ENCODE assay signal across 19 mouse cellular contexts in genomic region chr7:45056972-45057348, GRCm38 (mm10). TPM values are rescaled to one million over a fixed set of nuclear protein-coding genes. Genes with fewer than 3 reads are reported as not detected.
DNase-seq lines count a peak whose midpoint lies in the region; ATAC-seq and TF ChIP-seq lines count a peak whose summit lies in the region.
"Had no signal": no experiment of that assay in that cellular context is flagged by ENCODE, and none has a peak within 500 bp of the region (broad histone marks: within the 10 kb centered on the region; RNA-seq: fewer than 3 reads in every experiment).

No protein-coding gene starts in this region.

- peak overlapping the region; percentile 11; the same call in 1 of the 2 replicates for H3K9ac ChIP-seq in heart, embryonic 13.5 days
- H3K9ac ChIP-seq in limb, embryonic 13.5 days: 0 out of 2 replicates have a peak overlapping the region, but pooled peaks have one; percentile 26
- H3K9ac ChIP-seq: embryonic facial prominence, embryonic 13.5 days; hindbrain, embryonic 15.5 days had no signal

- intact Hi-C loops in heart, postnatal 25 days (cut with DNase I): no loop called here

- no peak for ATAC-seq in heart, embryonic 13.5 days (ENCODE audit: extremely low read depth, insufficient number of reproducible peaks, low FRiP score, low TSS enrichment)
- ATAC-seq in limb, embryonic 13.5 days (ENCODE audit: low FRiP score, low read depth): no peak
- ATAC-seq: activated CD4-positive, CD25-positive, alpha-beta regulatory T cell, adult 4 months; forebrain, embryonic 14.5 days; intestine, embryonic 16.5 days; Patski had no signal

- no peaks in the 10 kb centered on the region for H3K9me3 ChIP-seq in heart, embryonic 13.5 days
- no peaks in the 10 kb centered on the region for H3K9me3 ChIP-seq in limb, embryonic 13.5 days
- H3K9me3 ChIP-seq in limb, embryonic 10.5 days (replicated peaks): no peaks in the 10 kb centered on the region
- H3K9me3 ChIP-seq: embryonic facial prominence, embryonic 13.5 days; hindbrain, embryonic 15.5 days had no signal

- TF ChIP-seq CTCF in testis, adult 2 months (IDR thresholded peaks at IDR 0.05; ENCODE audit: control insufficient read depth, insufficient read depth, insufficient replicate concordance, low read depth, low read length): no peak

- DNase-seq in adrenal gland, adult 2 months: peak; percentile 38
- no peak for DNase-seq in adrenal gland, postnatal 25 days
- no peak for DNase-seq in heart, postnatal 25 days (ENCODE audit: low spot score)
- no peak for DNase-seq in limb, embryonic 10.5 days (ENCODE audit: low spot score)
- no peak for DNase-seq in testis, postnatal 10 days (ENCODE audit: low spot score)
- DNase-seq: adrenal gland, adult 8-10 months; cerebellum, postnatal 25 days; gastrocnemius, postnatal 36 days; heart, adult 18-20 months; kidney, adult 2 months had no signal

- H3K4me3 ChIP-seq in heart, embryonic 13.5 days: no peak overlapping the region
- H3K4me3 ChIP-seq in limb, embryonic 13.5 days: no peak overlapping the region
- no peak overlapping the region for H3K4me3 ChIP-seq in limb, embryonic 10.5 days
- H3K4me3 ChIP-seq in testis, adult 2 months (ENCODE audit: control insufficient read depth, low read depth, low read length): no peak overlapping the region
- H3K4me3 ChIP-seq: embryonic facial prominence, embryonic 13.5 days; hindbrain, embryonic 15.5 days had no signal

- no peaks in the 10 kb centered on the region for H3K27me3 ChIP-seq in heart, embryonic 13.5 days (replicated peaks)
- H3K27me3 ChIP-seq in limb, embryonic 13.5 days: no peaks in the 10 kb centered on the region
- H3K27me3 ChIP-seq in limb, embryonic 10.5 days (ENCODE audit: low read depth, poor library complexity, severe bottlenecking): no peaks in the 10 kb centered on the region
- no peaks in the 10 kb centered on the region for H3K27me3 ChIP-seq in testis, adult 2 months (ENCODE audit: control insufficient read depth, insufficient read depth, low read length)
- H3K27me3 ChIP-seq: embryonic facial prominence, embryonic 13.5 days; hindbrain, embryonic 15.5 days; Patski had no signal

- H3K4me2 ChIP-seq in heart, embryonic 13.5 days: no peak overlapping the region
- no peak overlapping the region for H3K4me2 ChIP-seq in limb, embryonic 13.5 days (replicated peaks)
- H3K4me2 ChIP-seq: embryonic facial prominence, embryonic 13.5 days; hindbrain, embryonic 15.5 days had no signal

- no peak for TF ChIP-seq POLR2A in testis, adult 2 months (IDR thresholded peaks at IDR 0.05; ENCODE audit: control insufficient read depth, low read depth, low read length)

- no peaks in the 10 kb centered on the region; the same call in 1 of the 2 replicates for H3K36me3 ChIP-seq in heart, embryonic 13.5 days
- peaks cover 9% of the 10 kb centered on the region for H3K36me3 ChIP-seq in limb, embryonic 13.5 days
- H3K36me3 ChIP-seq in limb, embryonic 10.5 days: 0 out of 2 replicates have a peak, but pooled peaks cover 5% of the 10 kb centered on the region
- H3K36me3 ChIP-seq in testis, adult 2 months (ENCODE audit: control insufficient read depth, insufficient read depth, low read length): no peaks in the 10 kb centered on the region
- H3K36me3 ChIP-seq: embryonic facial prominence, embryonic 13.5 days; hindbrain, embryonic 15.5 days had no signal

- peaks cover 21% of the 10 kb centered on the region for H3K4me1 ChIP-seq in heart, embryonic 13.5 days
- peaks cover 21% of the 10 kb centered on the region for H3K4me1 ChIP-seq in limb, embryonic 13.5 days
- H3K4me1 ChIP-seq in limb, embryonic 10.5 days: peaks cover 53% of the 10 kb centered on the region
- peaks cover 30% of the 10 kb centered on the region for H3K4me1 ChIP-seq in testis, adult 2 months (ENCODE audit: control insufficient read depth, insufficient read depth, low read length)

- H3K27ac ChIP-seq in heart, embryonic 13.5 days (replicated peaks): no peak overlapping the region
- no peak overlapping the region for H3K27ac ChIP-seq in limb, embryonic 13.5 days
- no peak overlapping the region for H3K27ac ChIP-seq in limb, embryonic 10.5 days
- H3K27ac ChIP-seq in testis, adult 2 months (ENCODE audit: control insufficient read depth, insufficient read depth, low read depth, low read length): peak overlapping the region; percentile 59; the same call in 1 of the 2 replicates
- H3K27ac ChIP-seq: embryonic facial prominence, embryonic 13.5 days; hindbrain, embryonic 15.5 days had no signal

RNA-seq across cellular contexts. Expression of gene Prr12, which starts 4.3 kb away (rescaled TPM):
- 10 to 100 TPM; 40.2 to 49.7 TPM for total RNA-seq in adrenal gland, adult 2 months (2021)
- 17.7 and 21.3 TPM in 2 replicates for polyA plus RNA-seq in adrenal gland, adult 2 months (2012; rRNA removed)
- total RNA-seq in adrenal gland, postnatal 25 days (2021): 71.1 and 78.5 TPM in 2 replicates
- 6.8 and 7.1 TPM in 2 replicates for polyA plus RNA-seq in heart, embryonic 13.5 days (2015; fragmentation: Nextera tagmentation; extraction: Ambion mirVana)
- 10 to 100 TPM; 23.2 to 27.7 TPM for total RNA-seq in heart, postnatal 25 days (2021)
- 14.5 and 15.3 TPM in 2 replicates for polyA plus RNA-seq in limb, embryonic 13.5 days (2015; fragmentation: Nextera tagmentation; extraction: Ambion mirVana)
- 16.3 and 18.1 TPM in 2 replicates for polyA plus RNA-seq in limb, embryonic 10.5 days (2016; fragmentation: Nextera tagmentation; extraction: Ambion mirVana)
- polyA plus RNA-seq in testis, adult 2 months (2012; rRNA removed): 3.4 and 3.5 TPM in 2 replicates

RNA-seq across cellular contexts. Expression of gene Nosip, which starts 5.3 kb away (rescaled TPM):
- total RNA-seq in adrenal gland, adult 2 months (2021): 10 to 100 TPM; 40.2 to 58.1 TPM
- polyA plus RNA-seq in adrenal gland, adult 2 months (2012; rRNA removed): 89.9 and 97.9 TPM in 2 replicates
- total RNA-seq in adrenal gland, postnatal 25 days (2021): 46.5 and 67.2 TPM in 2 replicates
- polyA plus RNA-seq in heart, embryonic 13.5 days (2015; fragmentation: Nextera tagmentation; extraction: Ambion mirVana): 46.6 and 49.6 TPM in 2 replicates
- 10 to 100 TPM; 25.7 to 27.8 TPM for total RNA-seq in heart, postnatal 25 days (2021)
- polyA plus RNA-seq in limb, embryonic 13.5 days (2015; fragmentation: Nextera tagmentation; extraction: Ambion mirVana): 71.2 and 71.4 TPM in 2 replicates
- 80.4 and 81.2 TPM in 2 replicates for polyA plus RNA-seq in limb, embryonic 10.5 days (2016; fragmentation: Nextera tagmentation; extraction: Ambion mirVana)
- polyA plus RNA-seq in testis, adult 2 months (2012; rRNA removed): 115 and 123 TPM in 2 replicates

RNA-seq across cellular contexts. Expression of gene Prrg2, which starts 5.5 kb away (rescaled TPM):
- 10 to 100 TPM; 20.9 to 21.9 TPM for total RNA-seq in adrenal gland, adult 2 months (2021)
- 70.3 and 85.2 TPM in 2 replicates for polyA plus RNA-seq in adrenal gland, adult 2 months (2012; rRNA removed)
- 19.2 and 21.4 TPM in 2 replicates for total RNA-seq in adrenal gland, postnatal 25 days (2021)
- 12.5 and 13.6 TPM in 2 replicates for polyA plus RNA-seq in heart, embryonic 13.5 days (2015; fragmentation: Nextera tagmentation; extraction: Ambion mirVana)
- total RNA-seq in heart, postnatal 25 days (2021): 1 to 10 TPM; 6.8 to 7.1 TPM
- polyA plus RNA-seq in limb, embryonic 13.5 days (2015; fragmentation: Nextera tagmentation; extraction: Ambion mirVana): 22.3 and 24.5 TPM in 2 replicates
- polyA plus RNA-seq in limb, embryonic 10.5 days (2016; fragmentation: Nextera tagmentation; extraction: Ambion mirVana): 16.8 and 24.8 TPM in 2 replicates
- 27.3 and 27.9 TPM in 2 replicates for polyA plus RNA-seq in testis, adult 2 months (2012; rRNA removed)

RNA-seq across cellular contexts. Expression of gene Rcn3, which starts 35.1 kb away (rescaled TPM):
- 10 to 100 TPM; 26.5 to 50.3 TPM for total RNA-seq in adrenal gland, adult 2 months (2021)
- 93.3 and 104 TPM in 2 replicates for polyA plus RNA-seq in adrenal gland, adult 2 months (2012; rRNA removed)
- total RNA-seq in adrenal gland, postnatal 25 days (2021): 27.7 and 33.5 TPM in 2 replicates
- polyA plus RNA-seq in heart, embryonic 13.5 days (2015; fragmentation: Nextera tagmentation; extraction: Ambion mirVana): 271 and 277 TPM in 2 replicates
- total RNA-seq in heart, postnatal 25 days (2021): 10 to 100 TPM; 28.1 to 32.4 TPM
- polyA plus RNA-seq in limb, embryonic 13.5 days (2015; fragmentation: Nextera tagmentation; extraction: Ambion mirVana): 462 and 483 TPM in 2 replicates
- polyA plus RNA-seq in limb, embryonic 10.5 days (2016; fragmentation: Nextera tagmentation; extraction: Ambion mirVana): 175 and 210 TPM in 2 replicates
- 10.4 and 16.3 TPM in 2 replicates for polyA plus RNA-seq in testis, adult 2 months (2012; rRNA removed)

RNA-seq across cellular contexts. Expression of gene Rras, which starts 39.2 kb away (rescaled TPM):
- 100 to 1,000 TPM in 1 of 2 experiments, 10 to 100 TPM in 1; 93.7 to 118 TPM for total RNA-seq in adrenal gland, adult 2 months (2021)
- 161 and 176 TPM in 2 replicates for polyA plus RNA-seq in adrenal gland, adult 2 months (2012; rRNA removed)
- total RNA-seq in adrenal gland, postnatal 25 days (2021): 94.0 and 102 TPM in 2 replicates
- 71.6 and 82.6 TPM in 2 replicates for polyA plus RNA-seq in heart, embryonic 13.5 days (2015; fragmentation: Nextera tagmentation; extraction: Ambion mirVana)
- 10 to 100 TPM; 48.9 to 56.6 TPM for total RNA-seq in heart, postnatal 25 days (2021)
- 27.5 and 29.1 TPM in 2 replicates for polyA plus RNA-seq in limb, embryonic 13.5 days (2015; fragmentation: Nextera tagmentation; extraction: Ambion mirVana)
- polyA plus RNA-seq in limb, embryonic 10.5 days (2016; fragmentation: Nextera tagmentation; extraction: Ambion mirVana): 15.6 and 18.3 TPM in 2 replicates
- 43.4 and 44.2 TPM in 2 replicates for polyA plus RNA-seq in testis, adult 2 months (2012; rRNA removed)
